Mouse (Mus musculus) thymus, adult 2 months (tissue): ENCODE results near the gene Sectm1a. TPM values are rescaled to one million over a fixed set of nuclear protein-coding genes. Genes with fewer than 3 reads are reported as not detected.

Experiments used
- DNase-seq: peaks from one replicate; pipeline ENCODE4 v3.0.0; 2021
- H3K27ac ChIP-seq: fragments of 200-500 bp; 2 replicates; pipeline ENCODE4 v1.5.1; 2012; ENCODE audit warnings: low read length, control low read depth; ENCODE audit not compliant: control insufficient read depth, insufficient read depth
- H3K27me3 ChIP-seq: fragments of 200-500 bp; 2 replicates; pipeline ENCODE4 v1.6.1; 2012; ENCODE audit warnings: mild to moderate bottlenecking, low read length, moderate library complexity, mixed read lengths; ENCODE audit not compliant: control insufficient read depth, insufficient read depth
- H3K36me3 ChIP-seq: fragments of 200-500 bp; 2 replicates; pipeline ENCODE4 v1.6.1; 2012; ENCODE audit warnings: mild to moderate bottlenecking, low read length, moderate library complexity; ENCODE audit not compliant: control insufficient read depth, insufficient read depth
- H3K4me1 ChIP-seq: fragments of 200-500 bp; replicated peaks from 2 replicates; pipeline ENCODE4 v1.6.1; 2012; ENCODE audit warnings: low read length; ENCODE audit not compliant: control insufficient read depth, insufficient read depth
- H3K4me3 ChIP-seq: fragments of 200-500 bp; 2 replicates; pipeline ENCODE4 v1.5.1; 2012; ENCODE audit warnings: mild to moderate bottlenecking, low read length, control low read depth, moderate library complexity; ENCODE audit not compliant: control insufficient read depth, insufficient read depth
- CTCF ChIP-seq: fragments of 200-500 bp; IDR thresholded peaks from 2 replicates; pipeline ENCODE4 v1.5.1; 2012; ENCODE audit warnings: mild to moderate bottlenecking, control low read depth, low read length, moderate library complexity, borderline replicate concordance; ENCODE audit not compliant: control insufficient read depth, poor library complexity, insufficient read depth; ENCODE audit errors: extremely low read depth
- POLR2A ChIP-seq: fragments of 200-500 bp; IDR thresholded peaks from 2 replicates; pipeline ENCODE4 v1.6.1; 2012; ENCODE audit warnings: mild to moderate bottlenecking, low read length, control low read depth, moderate library complexity; ENCODE audit not compliant: control insufficient read depth, poor library complexity, insufficient read depth; ENCODE audit errors: extremely low read depth
- WGBS: fragments of 180-500 bp; shearing (Covaris S2); methylation state at CpG from one replicate; pipeline ENCODE4 v1.1.7; 2018; 5-methylcytosine and 5-hydroxymethylcytosine counted together
- polyA plus RNA-seq: library from polyadenylated mRNA; depleted of rRNA; stranded (reverse); fragments of >200 nt; gene quantifications from 2 replicates; pipeline ENCODE4 v1.2.3, GENCODE M21; 2012

Gene Sectm1a
- polyA plus RNA-seq, 1 experiment = 2.7 TPM

DNA sequence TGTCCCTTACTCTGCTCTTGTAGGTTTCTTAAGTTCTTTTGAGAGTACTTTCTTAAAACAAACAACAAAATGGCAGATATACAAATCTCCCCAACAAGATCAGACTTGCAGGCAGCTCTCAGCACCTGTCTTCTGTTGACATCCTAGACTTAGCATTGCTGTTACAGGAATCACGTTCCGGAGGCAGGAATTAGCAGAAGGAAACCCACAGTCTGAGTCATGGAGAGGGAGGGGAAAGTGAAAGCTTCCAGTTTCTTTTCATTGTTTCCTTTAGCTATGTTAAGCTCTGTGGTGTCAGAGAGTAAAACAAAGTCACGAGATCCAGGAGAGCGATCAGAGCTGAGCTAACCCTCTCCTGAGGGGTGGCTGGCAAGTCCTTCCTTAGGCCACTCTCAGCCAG is 9.9 kb upstream of the Sectm1a start:
- Histone ChIP-seq H3K4me3 (no peak overlapping the region), H3K27me3 (no peaks in the 10 kb centered on the region), H3K4me1 (no peaks in the 10 kb centered on the region), H3K36me3 (no peaks in the 10 kb centered on the region), H3K27ac (no peak overlapping the region)
- WGBS = 78% methylated on average over 4 of the region's 4 CpGs
- TF ChIP-seq POLR2A (no peak), CTCF (no peak)
- no peak for DNase-seq

DNA sequence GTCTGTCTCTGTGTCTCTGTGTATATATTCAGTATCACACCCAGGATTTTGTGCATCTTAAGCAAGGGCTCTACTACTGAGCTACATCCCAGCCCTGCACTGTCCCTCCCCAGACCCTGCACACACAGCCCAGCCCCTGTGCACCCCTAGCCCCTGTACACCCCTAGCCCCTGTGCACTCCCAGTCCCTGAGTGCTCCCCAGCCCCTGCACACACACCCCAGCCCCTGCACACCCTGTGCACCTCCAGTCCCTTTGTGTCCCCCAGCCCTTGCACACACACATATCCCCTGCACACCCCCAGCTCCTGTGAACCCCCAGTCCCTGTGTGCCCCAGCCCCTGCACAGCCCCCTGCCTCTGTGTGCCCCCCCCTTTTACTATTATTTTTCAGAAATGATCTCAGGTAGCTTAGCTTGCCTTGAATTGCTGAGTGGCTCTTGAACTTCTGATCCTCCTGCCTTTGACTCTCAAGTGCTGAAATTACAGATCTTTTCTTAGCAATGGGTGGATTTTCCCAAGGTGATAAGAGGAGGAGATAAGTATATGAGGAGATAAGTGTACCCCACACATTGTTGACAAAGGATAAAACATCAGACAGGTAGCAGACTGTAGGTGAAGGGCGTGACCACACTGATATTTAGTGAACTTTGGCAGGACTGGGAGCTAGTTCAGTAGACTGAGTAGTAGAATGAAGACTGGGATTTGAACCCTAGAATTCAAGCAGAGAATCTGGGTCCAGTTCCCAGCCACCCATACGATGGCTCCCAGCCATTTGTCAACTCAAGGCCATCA is 8.9 kb upstream of the Sectm1a start:
- H3K27me3 ChIP-seq = no peaks in the 10 kb centered on the region
- TF ChIP-seq CTCF = no peak
- no peak for TF ChIP-seq POLR2A
- no peak for DNase-seq
- H3K27ac ChIP-seq = no peak overlapping the region
- H3K4me1 ChIP-seq = no peaks in the 10 kb centered on the region
- no peak overlapping the region for H3K4me3 ChIP-seq
- H3K36me3 ChIP-seq = no peaks in the 10 kb centered on the region
- 93% methylated on average over 2 of the region's 2 CpGs for WGBS

DNA sequence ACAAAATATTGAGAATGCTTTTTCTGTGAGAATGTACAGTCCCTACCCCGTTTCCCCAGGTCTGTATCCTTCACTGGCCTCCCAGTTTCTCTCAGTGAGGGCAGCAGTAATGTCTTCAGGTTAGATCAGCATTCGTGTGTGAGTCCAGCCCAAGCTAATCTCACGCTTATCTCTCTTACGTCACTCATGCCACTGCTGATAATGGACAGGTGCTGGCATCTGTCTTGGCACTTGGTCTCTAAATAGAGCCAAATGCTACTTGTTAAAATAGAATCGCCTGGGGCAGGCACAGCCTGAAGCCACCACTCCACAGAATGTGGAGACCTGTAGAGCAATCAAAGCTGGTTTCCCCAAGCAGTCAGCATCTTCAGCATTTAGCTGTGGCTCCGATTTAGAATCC is 8.0 kb upstream of the Sectm1a start:
- TF ChIP-seq CTCF (no peak), POLR2A (no peak)
- no peaks in the 10 kb centered on the region for H3K36me3 ChIP-seq
- DNase-seq = no peak
- H3K4me1 ChIP-seq = no peaks in the 10 kb centered on the region
- H3K27me3 ChIP-seq = no peaks in the 10 kb centered on the region
- 93% methylated on average over 6 of the region's 6 CpGs for WGBS
- no peak overlapping the region for H3K27ac ChIP-seq
- no peak overlapping the region for H3K4me3 ChIP-seq

DNA sequence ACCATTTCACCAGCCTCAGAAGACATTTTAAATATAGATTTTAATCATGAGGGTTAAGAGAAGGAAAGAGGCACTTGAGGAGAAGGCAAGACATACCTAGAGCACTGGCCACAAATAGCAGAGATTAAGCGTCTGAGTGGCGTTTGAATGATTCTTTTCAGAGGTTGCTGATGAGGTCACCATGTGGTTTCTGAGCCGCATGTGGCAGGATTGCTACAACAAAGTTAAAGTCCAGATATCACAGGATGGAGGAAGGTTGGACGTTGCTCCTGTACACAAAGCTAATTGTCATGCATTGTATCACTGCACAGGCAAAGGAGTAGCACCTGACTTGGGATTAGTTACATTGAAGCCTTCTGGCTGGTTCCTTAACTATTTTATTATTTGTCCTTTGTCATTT is 5.3 kb upstream of the Sectm1a start:
- DNase-seq = no peak
- Histone ChIP-seq H3K27me3 (no peaks in the 10 kb centered on the region), H3K4me1 (peaks cover 11% of the 10 kb centered on the region), H3K4me3 (no peak overlapping the region), H3K36me3 (no peaks in the 10 kb centered on the region), H3K27ac (no peak overlapping the region)
- WGBS = 50% methylated on average over 4 of the region's 4 CpGs
- TF ChIP-seq POLR2A (no peak), CTCF (no peak)

DNA sequence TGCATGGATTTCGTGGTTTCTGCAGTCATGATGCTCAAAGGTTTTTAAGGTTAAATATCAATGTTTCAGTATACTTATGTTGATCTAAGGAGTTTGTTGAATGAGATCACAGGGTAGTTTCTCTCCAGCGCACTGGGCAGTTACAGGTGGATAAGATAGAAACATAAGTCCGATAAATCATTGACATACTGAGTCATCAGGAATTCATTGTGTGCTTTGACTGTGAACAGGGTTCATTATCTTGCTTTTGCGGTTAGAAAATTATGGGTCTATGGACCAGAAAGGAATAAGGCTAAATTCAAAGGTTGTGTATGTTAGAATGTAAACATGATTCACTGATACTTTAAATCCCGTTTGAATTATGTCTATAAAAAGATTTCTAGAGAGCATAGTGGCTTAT is 4.2 kb upstream of the Sectm1a start:
- no peak for DNase-seq
- Histone ChIP-seq H3K27ac (no peak overlapping the region), H3K36me3 (no peaks in the 10 kb centered on the region), H3K4me1 (peaks cover 11% of the 10 kb centered on the region), H3K27me3 (no peaks in the 10 kb centered on the region), H3K4me3 (no peak overlapping the region)
- no peak for TF ChIP-seq CTCF
- no peak for TF ChIP-seq POLR2A
- WGBS = 95% methylated on average over 5 of the region's 5 CpGs

DNA sequence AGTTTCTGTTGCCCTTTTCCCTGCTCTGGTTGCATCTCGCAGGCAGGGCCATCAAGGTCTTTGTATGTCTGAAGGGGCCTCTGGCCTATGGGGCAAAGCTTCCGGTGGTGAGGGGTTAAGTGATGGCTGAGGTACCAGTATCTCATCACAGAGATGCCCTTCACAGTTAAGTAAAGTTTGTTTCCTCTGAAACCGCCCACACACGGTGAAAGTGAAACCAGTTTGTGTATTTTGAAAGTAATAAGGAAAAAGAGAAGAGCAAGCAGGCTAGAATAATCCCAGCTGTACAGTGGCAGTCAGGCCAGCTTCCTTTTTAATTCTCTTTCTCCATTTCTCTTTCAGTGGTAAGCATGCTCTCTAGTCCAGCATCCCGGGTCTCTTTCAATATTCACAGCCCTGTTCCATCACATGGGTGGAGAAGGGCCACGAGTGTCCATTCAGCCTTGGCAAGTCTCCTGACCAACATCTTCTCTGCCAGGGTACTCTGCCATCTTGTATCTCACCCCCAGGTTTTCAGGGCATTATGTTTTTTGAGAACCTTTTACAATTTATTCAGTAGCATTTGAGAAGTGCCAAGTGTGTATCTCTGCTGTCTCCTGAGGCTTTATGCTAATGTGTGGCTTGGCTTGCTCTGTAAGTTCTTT is 2.0 kb upstream of the Sectm1a start:
- DNase-seq = peak; percentile 33
- peaks cover 11% of the 10 kb centered on the region for H3K4me1 ChIP-seq
- no peak for TF ChIP-seq POLR2A
- TF ChIP-seq CTCF = no peak
- no peaks in the 10 kb centered on the region for H3K27me3 ChIP-seq
- H3K36me3 ChIP-seq = no peaks in the 10 kb centered on the region
- WGBS = 7% methylated on average over 6 of the region's 6 CpGs
- H3K4me3 ChIP-seq = no peak overlapping the region
- H3K27ac ChIP-seq = peak overlapping the region; percentile 70; the same call in 1 of the 2 replicates
